Mouse (Mus musculus): ENCODE data around the gene Tpbg. TPM values are rescaled to one million over a fixed set of nuclear protein-coding genes. Genes with fewer than 3 reads are reported as not detected.

Tpbg gene
- polyA plus RNA-seq, 1 experiment = 2.1 TPM

- Histone ChIP-seq H3K4me3 (ENCODE audit: control insufficient read depth, insufficient read depth, low read length) (no peak overlapping the region), H3K27ac (ENCODE audit: control insufficient read depth, insufficient read depth, low read length) (no peak overlapping the region), H3K27me3 (ENCODE audit: control insufficient read depth, insufficient read depth, low read length) (no peaks in the 10 kb centered on the region; the same call in 1 of the 2 replicates), H3K4me1 (replicated peaks; ENCODE audit: control insufficient read depth, insufficient read depth, low read length) (no peaks in the 10 kb centered on the region), H3K36me3 (ENCODE audit: control insufficient read depth, insufficient read depth, low read length) (no peaks in the 10 kb centered on the region)
- DNase-seq = no peak
- TF ChIP-seq POLR2A (IDR thresholded peaks at IDR 0.05; ENCODE audit: control insufficient read depth, extremely low read depth, insufficient read depth, low read length, poor library complexity) (no peak), CTCF (IDR thresholded peaks at IDR 0.05; ENCODE audit: borderline replicate concordance, control insufficient read depth, extremely low read depth, insufficient read depth, low read length, poor library complexity) (no peak)
- WGBS = 93% methylated on average over 2 of the region's 2 CpGs
These were observed 4.0 kb downstream of the Tpbg start for GRCm38 (mm10) chr9:85846186-85846585.

GRCm38 (mm10) chr9:85854780-85855179, 12.6 kb downstream of the Tpbg start:
- no peak for TF ChIP-seq POLR2A (IDR thresholded peaks at IDR 0.05; ENCODE audit: control insufficient read depth, extremely low read depth, insufficient read depth, low read length, poor library complexity)
- no peak for TF ChIP-seq CTCF (IDR thresholded peaks at IDR 0.05; ENCODE audit: borderline replicate concordance, control insufficient read depth, extremely low read depth, insufficient read depth, low read length, poor library complexity)

GRCm38 (mm10) chr9:85856511-85856910, 14.3 kb downstream of the Tpbg start:
- DNase-seq = no peak
- WGBS = 72% methylated on average over 6 of the region's 6 CpGs
- no peaks in the 10 kb centered on the region for H3K27me3 ChIP-seq (ENCODE audit: control insufficient read depth, insufficient read depth, low read length)
- H3K4me1 ChIP-seq (replicated peaks; ENCODE audit: control insufficient read depth, insufficient read depth, low read length) = no peaks in the 10 kb centered on the region
- H3K36me3 ChIP-seq (ENCODE audit: control insufficient read depth, insufficient read depth, low read length) = no peaks in the 10 kb centered on the region
- H3K4me3 ChIP-seq (ENCODE audit: control insufficient read depth, insufficient read depth, low read length) = no peak overlapping the region
- no peak overlapping the region for H3K27ac ChIP-seq (ENCODE audit: control insufficient read depth, insufficient read depth, low read length)
- TF ChIP-seq CTCF (IDR thresholded peaks at IDR 0.05; ENCODE audit: borderline replicate concordance, control insufficient read depth, extremely low read depth, insufficient read depth, low read length, poor library complexity) = no peak
- TF ChIP-seq POLR2A (IDR thresholded peaks at IDR 0.05; ENCODE audit: control insufficient read depth, extremely low read depth, insufficient read depth, low read length, poor library complexity) = no peak

More at GRCm38 (mm10) chr9:85854780-85855179, 12.6 kb downstream of the Tpbg start:
- Histone ChIP-seq H3K27ac (ENCODE audit: control insufficient read depth, insufficient read depth, low read length) (no peak overlapping the region), H3K27me3 (ENCODE audit: control insufficient read depth, insufficient read depth, low read length) (no peaks in the 10 kb centered on the region), H3K4me1 (replicated peaks; ENCODE audit: control insufficient read depth, insufficient read depth, low read length) (no peaks in the 10 kb centered on the region), H3K36me3 (ENCODE audit: control insufficient read depth, insufficient read depth, low read length) (no peaks in the 10 kb centered on the region), H3K4me3 (ENCODE audit: control insufficient read depth, insufficient read depth, low read length) (no peak overlapping the region)
- no peak for DNase-seq
- WGBS = 88% methylated on average over 4 of the region's 4 CpGs

GRCm38 (mm10) chr9:85861065-85861464, 18.9 kb downstream of the Tpbg start:
- no peaks in the 10 kb centered on the region for H3K27me3 ChIP-seq (ENCODE audit: control insufficient read depth, insufficient read depth, low read length)
- no peak overlapping the region for H3K27ac ChIP-seq (ENCODE audit: control insufficient read depth, insufficient read depth, low read length)
- WGBS = 77% methylated on average over 4 of the region's 4 CpGs
- no peaks in the 10 kb centered on the region for H3K36me3 ChIP-seq (ENCODE audit: control insufficient read depth, insufficient read depth, low read length)
- no peaks in the 10 kb centered on the region for H3K4me1 ChIP-seq (replicated peaks; ENCODE audit: control insufficient read depth, insufficient read depth, low read length)
- TF ChIP-seq POLR2A (IDR thresholded peaks at IDR 0.05; ENCODE audit: control insufficient read depth, extremely low read depth, insufficient read depth, low read length, poor library complexity) (no peak), CTCF (IDR thresholded peaks at IDR 0.05; ENCODE audit: borderline replicate concordance, control insufficient read depth, extremely low read depth, insufficient read depth, low read length, poor library complexity) (no peak)
- H3K4me3 ChIP-seq (ENCODE audit: control insufficient read depth, insufficient read depth, low read length) = no peak overlapping the region
- no peak for DNase-seq

DNA sequence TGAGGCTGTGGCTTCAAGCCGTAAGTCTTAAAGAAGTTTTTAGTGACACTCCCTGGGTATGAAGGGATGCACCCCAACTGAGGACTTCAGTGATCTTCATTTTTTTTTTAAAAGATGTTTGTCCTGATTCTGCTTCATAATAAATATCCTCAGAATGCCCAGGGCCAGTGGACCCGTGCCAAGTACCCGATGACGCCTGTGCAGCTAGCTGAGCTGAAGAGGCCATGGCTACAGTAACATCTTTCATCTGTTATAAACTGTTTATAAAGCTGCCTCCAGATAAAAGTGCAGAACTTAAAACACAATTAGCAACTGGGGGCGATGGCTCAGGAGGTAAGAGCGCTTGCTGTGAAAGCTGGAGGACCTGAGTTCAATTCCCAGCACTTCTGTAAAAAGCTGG, 20.4 kb downstream of the Tpbg start:
- no peak overlapping the region for H3K4me3 ChIP-seq (ENCODE audit: control insufficient read depth, insufficient read depth, low read length)
- DNase-seq = no peak

DNA sequence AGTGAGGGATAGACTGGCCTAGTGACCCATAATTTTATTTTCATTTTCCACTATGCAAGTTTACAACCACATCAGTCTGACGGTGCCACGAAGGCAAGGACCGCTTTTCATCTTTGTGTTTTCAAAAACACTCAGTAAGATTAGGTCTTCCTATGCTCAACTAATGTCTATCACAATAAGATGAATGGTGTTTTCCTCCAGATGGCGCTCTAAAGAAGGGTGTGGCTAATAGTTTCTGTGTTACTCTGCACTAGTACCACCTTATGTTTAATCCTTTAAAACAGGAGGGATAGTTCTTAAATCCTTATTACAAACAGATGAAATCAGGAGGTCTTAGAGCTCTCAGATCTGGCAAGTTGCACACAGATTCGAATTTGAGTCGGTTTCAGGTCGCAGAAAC, 30.7 kb downstream of the Tpbg start:
- TF ChIP-seq POLR2A (IDR thresholded peaks at IDR 0.05; ENCODE audit: control insufficient read depth, extremely low read depth, insufficient read depth, low read length, poor library complexity) (no peak), CTCF (IDR thresholded peaks at IDR 0.05; ENCODE audit: borderline replicate concordance, control insufficient read depth, extremely low read depth, insufficient read depth, low read length, poor library complexity) (no peak)
- Histone ChIP-seq H3K27ac (ENCODE audit: control insufficient read depth, insufficient read depth, low read length) (no peak overlapping the region), H3K27me3 (ENCODE audit: control insufficient read depth, insufficient read depth, low read length) (no peaks in the 10 kb centered on the region), H3K36me3 (ENCODE audit: control insufficient read depth, insufficient read depth, low read length) (no peaks in the 10 kb centered on the region), H3K4me3 (ENCODE audit: control insufficient read depth, insufficient read depth, low read length) (no peak overlapping the region), H3K4me1 (replicated peaks; ENCODE audit: control insufficient read depth, insufficient read depth, low read length) (no peaks in the 10 kb centered on the region)
- no peak for DNase-seq
- 82% methylated on average over 7 of the region's 7 CpGs for WGBS

More for the DNA sequence above, 20.4 kb downstream of the Tpbg start:
- Histone ChIP-seq H3K27me3 (ENCODE audit: control insufficient read depth, insufficient read depth, low read length) (no peaks in the 10 kb centered on the region), H3K27ac (ENCODE audit: control insufficient read depth, insufficient read depth, low read length) (no peak overlapping the region), H3K36me3 (ENCODE audit: control insufficient read depth, insufficient read depth, low read length) (no peaks in the 10 kb centered on the region), H3K4me1 (replicated peaks; ENCODE audit: control insufficient read depth, insufficient read depth, low read length) (no peaks in the 10 kb centered on the region)
- 89% methylated on average over 6 of the region's 6 CpGs for WGBS
- TF ChIP-seq POLR2A (IDR thresholded peaks at IDR 0.05; ENCODE audit: control insufficient read depth, extremely low read depth, insufficient read depth, low read length, poor library complexity) (no peak), CTCF (IDR thresholded peaks at IDR 0.05; ENCODE audit: borderline replicate concordance, control insufficient read depth, extremely low read depth, insufficient read depth, low read length, poor library complexity) (no peak)

DNA sequence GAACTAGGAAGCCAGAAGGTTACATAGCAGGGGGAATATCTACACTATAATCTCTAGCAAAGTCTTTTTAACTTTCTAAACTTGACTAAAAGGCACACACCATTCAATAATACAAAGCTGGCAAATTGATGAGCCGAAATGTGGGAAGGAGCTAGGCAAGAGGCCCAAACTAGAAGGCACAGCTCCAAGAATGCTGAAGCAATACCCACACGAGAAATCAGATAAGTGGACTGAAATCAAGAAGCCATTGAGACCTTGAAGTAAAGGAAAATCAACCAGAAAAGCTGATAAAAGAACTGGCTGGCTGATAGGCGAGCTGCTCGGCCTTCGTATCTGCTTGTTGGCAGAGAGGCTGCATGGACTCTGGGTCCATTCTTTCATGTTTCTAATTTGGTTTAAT, 51.5 kb downstream of the Tpbg start:
- TF ChIP-seq CTCF (IDR thresholded peaks at IDR 0.05; ENCODE audit: borderline replicate concordance, control insufficient read depth, extremely low read depth, insufficient read depth, low read length, poor library complexity) = no peak
- no peak for TF ChIP-seq POLR2A (IDR thresholded peaks at IDR 0.05; ENCODE audit: control insufficient read depth, extremely low read depth, insufficient read depth, low read length, poor library complexity)
- H3K27ac ChIP-seq (ENCODE audit: control insufficient read depth, insufficient read depth, low read length) = no peak overlapping the region
- H3K36me3 ChIP-seq (ENCODE audit: control insufficient read depth, insufficient read depth, low read length) = no peaks in the 10 kb centered on the region
- H3K4me1 ChIP-seq (replicated peaks; ENCODE audit: control insufficient read depth, insufficient read depth, low read length) = no peaks in the 10 kb centered on the region
- no peak overlapping the region for H3K4me3 ChIP-seq (ENCODE audit: control insufficient read depth, insufficient read depth, low read length)
- 84% methylated on average over 5 of the region's 5 CpGs for WGBS
- no peaks in the 10 kb centered on the region for H3K27me3 ChIP-seq (ENCODE audit: control insufficient read depth, insufficient read depth, low read length)
- DNase-seq = no peak

Other genes starting within 250 kb of the Tpbg start
- 5.8 and 6.1 TPM in 2 replicates for gene Ibtk, start 93.0 kb upstream of the Tpbg start, polyA plus RNA-seq (2012; rRNA removed)

Data from thymus, adult 2 months (tissue).